Mouse (Mus musculus): Measurements from ENCODE around the gene Dusp16. TPM values are rescaled to one million over a fixed set of nuclear protein-coding genes. Genes with fewer than 3 reads are reported as not detected.

Dusp16 gene
- total RNA-seq, 2 experiments from 2014 or later: 22.2 to 25.6 TPM

Other genes with a start within 250 kb of the Dusp16 start
- 10 to 100 TPM; 52.1 to 57.6 TPM for gene Lrp6, start 225.7 kb downstream of the Dusp16 start, total RNA-seq (2021)
- 1 to 10 TPM; 4.6 to 5.1 TPM for gene Mansc1, start 160.1 kb downstream of the Dusp16 start, total RNA-seq (2021)
- gene Borcs5, start 153.1 kb downstream of the Dusp16 start, total RNA-seq (2021): 10 to 100 TPM in 1 of 2 experiments, 1 to 10 TPM in 1; 9.9 to 10.2 TPM
- gene Crebl2, start 37.5 kb upstream of the Dusp16 start, total RNA-seq (2021): 10 to 100 TPM; 13.0 to 14.1 TPM
- 1 to 10 TPM; 4.4 to 5.2 TPM for gene Gpr19, start 106.0 kb upstream of the Dusp16 start, total RNA-seq (2021)
- 10 to 100 TPM; 50.9 to 53.6 TPM for gene Cdkn1b, start 127.8 kb upstream of the Dusp16 start, total RNA-seq (2021)
- 10 to 100 TPM in 1 of 2 experiments, 1 to 10 TPM in 1; 5.1 to 15.6 TPM for gene Apold1, start 189.1 kb upstream of the Dusp16 start, total RNA-seq (2021)
- 10 to 100 TPM; 38.1 to 39.9 TPM for gene Ddx47, start 219.0 kb upstream of the Dusp16 start, total RNA-seq (2021)

Data from heart, postnatal 36 days (tissue).